Mouse (Mus musculus): ENCODE measurements around the gene Iqgap2.

GRCm38 (mm10) chr13:95804113-95804512 is 87.6 kb downstream of the Iqgap2 start:
- TF ChIP-seq CTCF (IDR thresholded peaks at IDR 0.05; ENCODE audit: low read depth) (no peak), EP300 (IDR thresholded peaks at IDR 0.05; ENCODE audit: low read depth) (no peak)

Measured in heart, postnatal 0 days (tissue).